Mouse (Mus musculus) forebrain, postnatal 0 days (tissue): Measurements from ENCODE around the gene Hist1h4j. TPM values are rescaled to one million over a fixed set of nuclear protein-coding genes. Genes with fewer than 3 reads are reported as not detected.
"Not testable (repeated sequence)": the region's sequence is repeated elsewhere in the genome, so short reads cannot be mapped to it uniquely, and the experiment has no call there.

ENCODE experiments used
- ATAC-seq: fragments of 200-750 bp; cut with Nextera tagmentation; 2 replicates; pipeline ENCODE4 v1.8.0; 2017; ENCODE audit warnings: mild to moderate bottlenecking, moderate library complexity
- DNase-seq: peaks from one replicate; pipeline ENCODE4 v3.0.0-alpha.2; 2015
- H3K27ac ChIP-seq: fragments of 300-500 bp; sonication (generic); 2 replicates; pipeline ENCODE4 v1.5.1; 2014; ENCODE audit warnings: low read depth, mild to moderate bottlenecking, antibody characterized with exemption, low read length, moderate library complexity, mixed read lengths
- H3K27me3 ChIP-seq: fragments of 300-500 bp; sonication (generic); 2 replicates; pipeline ENCODE4 v1.6.1; 2014; ENCODE audit warnings: mild to moderate bottlenecking, low read length, mixed read lengths; ENCODE audit not compliant: insufficient read depth
- H3K36me3 ChIP-seq: fragments of 300-500 bp; sonication (generic); 2 replicates; pipeline ENCODE4 v1.6.1; 2014; ENCODE audit warnings: mild to moderate bottlenecking, moderate library complexity; ENCODE audit not compliant: insufficient read depth
- H3K4me1 ChIP-seq: fragments of 300-500 bp; sonication (generic); 2 replicates; pipeline ENCODE4 v1.6.1; 2014; ENCODE audit warnings: antibody characterized with exemption; ENCODE audit not compliant: insufficient read depth
- H3K4me2 ChIP-seq: fragments of 300-500 bp; sonication (generic); 2 replicates; pipeline ENCODE4 v1.6.1; 2014; ENCODE audit warnings: low read depth, mild to moderate bottlenecking, moderate library complexity
- H3K4me3 ChIP-seq: fragments of 300-500 bp; sonication (generic); 2 replicates; pipeline ENCODE4 v1.5.1; 2014; ENCODE audit warnings: low read depth, low read length, mixed read lengths
- H3K9ac ChIP-seq: fragments of 300-500 bp; sonication (generic); 2 replicates; pipeline ENCODE4 v1.6.1; 2014; ENCODE audit warnings: mild to moderate bottlenecking
- H3K9me3 ChIP-seq: fragments of 300-500 bp; sonication (generic); 2 replicates; pipeline ENCODE4 v1.6.1; 2016; ENCODE audit warnings: low read length
- CTCF ChIP-seq: sonication (generic); IDR thresholded peaks from 2 replicates; pipeline ENCODE4 v1.5.1; 2016; ENCODE audit warnings: antibody characterized with exemption, control low read depth, low read depth
- WGBS: fragments of 180-500 bp; shearing (Covaris S2); extraction: QIAGEN DNeasy Blood & Tissue Kit; methylation state at CpG from one replicate; pipeline ENCODE4 v1.1.7; 2014; 5-methylcytosine and 5-hydroxymethylcytosine counted together
- polyA plus RNA-seq: library from polyadenylated mRNA; unstranded; fragments of >200 nt; fragmentation: Nextera tagmentation; extraction: Ambion mirVana; gene quantifications from 2 replicates; pipeline ENCODE4 v1.2.1, GENCODE M21; 2015
- total RNA-seq: library from RNA; depleted of rRNA; stranded (reverse); fragments of >200 nt; gene quantifications from 2 replicates; pipeline ENCODE4 v1.2.3, GENCODE M21; 2014

Hist1h4j gene
- total and polyA plus RNA-seq, 2 experiments from 2014 or later = 307 TPM; not detected in 1

DNA sequence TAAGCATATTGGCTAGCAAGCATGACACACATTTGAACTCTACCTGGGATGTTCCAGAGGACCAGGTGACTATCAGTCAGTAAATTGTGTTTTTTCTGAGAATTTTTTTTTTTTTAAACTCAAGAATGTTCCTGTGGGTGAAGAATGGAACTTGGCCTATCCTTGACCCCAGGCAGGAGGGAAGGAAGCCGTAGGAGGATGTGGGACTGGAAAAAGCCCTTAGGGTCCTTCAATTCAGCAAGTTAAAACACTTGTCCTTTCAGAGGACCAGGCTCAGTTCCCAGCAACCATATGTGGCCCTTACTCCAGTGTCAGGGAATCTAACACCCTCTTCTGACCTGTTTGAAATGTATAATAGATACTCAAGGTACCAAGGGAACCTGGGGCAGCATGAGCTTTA, 5.3 kb upstream of the Hist1h4j start:
- Histone ChIP-seq H3K27ac (no peak overlapping the region), H3K4me1 (no peaks in the 10 kb centered on the region), H3K4me3 (no peak overlapping the region), H3K4me2 (no peak overlapping the region), H3K36me3 (no peaks in the 10 kb centered on the region), H3K9me3 (no peaks in the 10 kb centered on the region), H3K9ac (no peak overlapping the region), H3K27me3 (no peaks in the 10 kb centered on the region)
- ATAC-seq (no peak), DNase-seq (no peak)
- no peak for TF ChIP-seq CTCF
- WGBS = 80% methylated on average over 1 of the region's 1 CpGs

DNA sequence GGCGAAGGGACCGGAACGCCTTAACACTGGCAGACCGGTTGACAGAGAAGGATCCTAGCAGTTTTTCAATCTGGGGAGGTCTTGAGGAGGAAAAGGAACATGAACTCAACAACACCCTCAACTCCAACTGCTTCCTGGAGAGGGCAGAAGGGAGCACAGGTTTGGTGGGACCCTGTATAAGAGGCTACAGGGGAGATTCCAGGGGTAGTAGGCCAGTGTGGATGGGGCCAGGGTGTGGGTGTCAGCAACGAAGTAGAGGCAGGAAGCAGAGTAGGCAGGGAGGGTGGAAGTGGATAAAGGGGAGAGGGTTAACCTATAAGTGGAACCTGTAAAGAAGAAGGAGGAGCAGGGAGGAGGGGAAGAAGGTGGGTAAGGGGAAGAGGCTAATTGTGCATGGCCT, 1.4 kb upstream of the Hist1h4j start:
- DNase-seq (no peak), ATAC-seq (peak; percentile 5; the same call in 1 of the 2 replicates)
- H3K9ac ChIP-seq = peak overlapping the region; percentile 64; the same call in 1 of the 2 replicates
- H3K4me1 ChIP-seq = peaks cover 4% of the 10 kb centered on the region; the same call in 1 of the 2 replicates
- no peaks in the 10 kb centered on the region for H3K9me3 ChIP-seq
- 0 out of 2 replicates have a peak overlapping the region, but pooled peaks have one; percentile 69 for H3K4me2 ChIP-seq
- no peak overlapping the region for H3K4me3 ChIP-seq
- 73% methylated on average over 5 of the region's 5 CpGs for WGBS
- peak; percentile 43 for TF ChIP-seq CTCF
- no peaks in the 10 kb centered on the region for H3K36me3 ChIP-seq
- H3K27ac ChIP-seq = peak overlapping the region; percentile 94
- no peaks in the 10 kb centered on the region for H3K27me3 ChIP-seq

GRCm38 (mm10) chr13:21734010-21734905, 606 bp upstream of the Hist1h4j start:
- Histone ChIP-seq H3K4me1 (peaks cover 4% of the 10 kb centered on the region; the same call in 1 of the 2 replicates), H3K27ac (peak overlapping the region; percentile 94), H3K4me3 (peak overlapping the region; percentile 49), H3K4me2 (peak overlapping the region; percentile 69), H3K9me3 (no peaks in the 10 kb centered on the region), H3K9ac (peak overlapping the region; percentile 64), H3K27me3 (no peaks in the 10 kb centered on the region), H3K36me3 (no peaks in the 10 kb centered on the region)
- DNase-seq = peak; percentile 93
- under 1% methylated on average over 21 of the region's 21 CpGs for WGBS
- peak; percentile 88 for TF ChIP-seq CTCF
- ATAC-seq = peak; percentile 81

DNA sequence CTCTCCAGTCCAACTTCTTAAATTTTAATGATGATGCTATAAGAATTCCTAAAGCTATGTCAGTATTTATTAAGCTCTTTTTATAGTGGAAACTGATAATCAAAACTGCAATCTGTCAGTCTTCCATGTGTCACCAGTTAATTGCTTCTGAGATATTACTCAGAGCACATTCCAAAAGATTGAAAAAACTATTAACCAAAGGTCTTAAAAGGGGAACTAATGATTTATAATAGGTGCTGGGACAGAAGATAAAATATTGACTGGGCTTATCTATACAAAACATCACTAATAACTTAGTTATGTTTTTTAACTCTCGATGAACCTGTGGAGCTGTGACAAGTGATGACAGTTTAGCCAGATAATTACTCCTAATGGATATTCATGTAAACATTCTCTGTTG, 10.1 kb downstream of the Hist1h4j start:
- TF ChIP-seq CTCF = no peak
- Histone ChIP-seq H3K4me2 (no peak overlapping the region), H3K9me3 (no peaks in the 10 kb centered on the region), H3K9ac (no peak overlapping the region), H3K27ac (no peak overlapping the region), H3K4me3 (no peak overlapping the region), H3K27me3 (no peaks in the 10 kb centered on the region), H3K4me1 (peaks cover 13% of the 10 kb centered on the region), H3K36me3 (no peaks in the 10 kb centered on the region)
- WGBS = 90% methylated on average over 1 of the region's 1 CpGs
- DNase-seq (no peak), ATAC-seq (no peak)

GRCm38 (mm10) chr13:21749387-21750158, 14.7 kb downstream of the Hist1h4j start:
- Histone ChIP-seq H3K27ac (peak overlapping the region; percentile 71), H3K36me3 (no peaks in the 10 kb centered on the region), H3K4me2 (peak overlapping the region; percentile 72), H3K4me3 (peak overlapping the region; percentile 55), H3K4me1 (peaks cover 18% of the 10 kb centered on the region), H3K9ac (peak overlapping the region; percentile 64), H3K27me3 (no peaks in the 10 kb centered on the region), H3K9me3 (no peaks in the 10 kb centered on the region)
- peak; percentile 51 for DNase-seq
- ATAC-seq = no peak
- TF ChIP-seq CTCF = no peak
- 3% methylated on average over 5 of the region's 5 CpGs for WGBS

GRCm38 (mm10) chr13:21750159-21751017, 15.5 kb downstream of the Hist1h4j start, which contains the start of gene Hist1h4k:
TSS of gene Hist1h4k (minus strand) at chr13:21750505.
- under 1% methylated on average over 42 of the region's 56 CpGs for WGBS
- peak; percentile 95 for DNase-seq
- H3K4me3 ChIP-seq = peak within 1 kb of the TSS; percentile 55
- H3K27ac ChIP-seq = peak within 1 kb of the TSS; percentile 71
- peak; percentile 81 for ATAC-seq
- H3K9me3 ChIP-seq, H3K27me3 ChIP-seq, H3K36me3 ChIP-seq: not testable (repeated sequence)
- peaks cover 18% of the 10 kb centered on the region for H3K4me1 ChIP-seq
- peak within 1 kb of the TSS; percentile 72 for H3K4me2 ChIP-seq
- peak within 1 kb of the TSS; percentile 64 for H3K9ac ChIP-seq
